Mouse (Mus musculus) T-helper 2 cell (primary cell): ENCODE results near the gene Xntrpc.

ENCODE experiments used
- in situ Hi-C: fragments of 300-600 bp; cut with MboI, MseI; formaldehyde crosslinking; loops from one replicate; pipeline ENCODE4 v1.15.1; 2025; ENCODE audit warnings: high pct_unique_total_duplicates

Xntrpc gene

DNA sequence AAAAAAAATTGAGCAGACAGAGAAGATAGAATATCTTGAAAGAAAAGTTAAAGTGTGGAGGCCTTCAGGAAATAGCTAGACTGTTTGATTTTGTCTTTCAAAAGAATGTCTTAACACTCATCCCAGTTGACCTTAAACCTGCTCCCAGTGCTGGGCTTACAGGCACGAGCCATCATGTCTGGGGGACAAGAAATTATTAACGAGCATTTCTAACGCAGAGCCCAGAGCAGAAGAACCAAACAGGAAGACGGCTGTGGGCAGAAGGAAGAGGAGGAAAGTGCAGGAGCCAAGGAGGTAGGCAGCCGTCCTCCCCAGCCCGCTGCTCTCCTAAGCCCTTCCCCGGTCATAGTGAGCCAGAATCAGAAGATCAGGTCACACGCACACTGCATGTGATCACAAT, 14.8 kb downstream of the Xntrpc start:
- in situ Hi-C loops, result loop anchor here (5.0 kb wide), 1 partner anchor 33 kb away; no protein-coding TSS in a partner anchor

DNA sequence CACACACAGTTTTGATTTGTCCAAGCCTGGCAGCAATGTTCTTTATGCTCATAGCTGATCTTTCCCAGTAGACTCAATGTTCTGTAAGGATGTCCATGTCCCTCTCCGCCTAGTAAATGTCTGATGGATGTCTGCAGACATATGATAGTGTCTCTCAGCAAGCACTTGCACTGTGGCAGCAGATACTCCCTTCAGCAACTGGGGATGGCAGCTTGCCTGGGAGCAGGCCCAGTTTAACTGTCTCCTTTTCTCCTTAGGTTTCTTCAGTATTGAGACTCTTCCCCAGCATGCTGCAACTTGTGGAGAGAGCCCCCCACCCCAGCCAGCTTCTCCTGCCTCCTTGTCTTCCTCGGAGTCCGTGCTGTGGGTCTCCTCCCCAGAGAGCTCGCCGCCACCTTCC, 16.3 kb downstream of the Xntrpc start:
- in situ Hi-C loops, result loop anchor here (5.0 kb wide), 1 partner anchor 34 kb away; no protein-coding TSS in a partner anchor

DNA sequence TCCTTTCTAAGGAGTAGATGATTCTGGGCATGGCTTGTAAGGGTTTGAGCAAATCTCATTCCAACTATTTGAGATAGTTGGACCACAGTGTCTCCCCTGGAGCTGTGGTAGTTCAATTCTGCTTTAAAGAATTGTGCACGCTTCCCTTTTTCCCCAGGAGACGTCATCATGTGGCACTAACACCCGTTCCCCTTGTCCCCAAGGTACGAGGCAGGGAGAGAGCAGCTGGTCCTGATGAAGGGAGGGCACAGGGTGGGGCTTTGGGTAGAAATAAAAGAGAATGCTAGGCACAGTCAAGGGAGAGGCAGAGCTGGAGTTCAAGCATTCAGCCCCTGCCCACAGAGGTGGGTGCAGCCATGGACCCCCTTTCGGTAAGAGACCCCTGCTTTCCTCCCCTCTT, 17.3 kb downstream of the Xntrpc start, which contains the start of gene Trpc2:
Gene Trpc2 (plus strand): TSS at position 301 of the 400 bp plus-strand sequence.
- in situ Hi-C loops, result loop anchor here (5.0 kb wide), 1 partner anchor 36 kb away; no protein-coding TSS in a partner anchor

DNA sequence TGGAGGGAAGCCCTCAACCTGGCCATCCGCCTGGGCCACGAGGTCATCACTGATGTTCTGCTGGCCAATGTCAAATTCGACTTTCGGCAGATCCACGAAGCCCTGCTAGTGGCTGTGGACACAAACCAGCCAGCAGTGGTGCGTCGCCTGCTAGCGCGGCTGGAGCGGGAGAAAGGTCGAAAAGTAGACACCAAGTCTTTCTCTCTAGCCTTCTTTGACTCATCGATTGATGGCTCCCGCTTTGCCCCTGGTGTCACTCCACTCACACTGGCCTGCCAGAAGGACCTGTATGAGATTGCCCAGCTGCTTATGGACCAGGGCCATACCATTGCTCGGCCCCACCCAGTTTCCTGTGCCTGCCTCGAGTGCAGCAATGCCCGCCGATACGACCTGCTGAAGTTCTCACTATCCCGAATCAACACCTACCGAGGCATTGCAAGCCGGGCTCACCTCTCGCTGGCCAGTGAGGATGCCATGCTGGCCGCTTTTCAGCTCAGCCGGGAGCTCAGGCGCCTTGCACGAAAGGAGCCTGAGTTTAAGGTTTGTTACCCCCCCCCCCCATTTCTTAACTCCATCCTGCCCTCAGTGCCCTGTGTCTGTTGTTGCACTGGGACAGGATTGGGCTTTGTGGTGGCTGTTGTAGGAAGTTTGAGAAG, 18.7 kb downstream of the Xntrpc start:
- in situ Hi-C loops, result loop anchor here (5.0 kb wide), 1 partner anchor 37 kb away; no protein-coding TSS in a partner anchor

DNA sequence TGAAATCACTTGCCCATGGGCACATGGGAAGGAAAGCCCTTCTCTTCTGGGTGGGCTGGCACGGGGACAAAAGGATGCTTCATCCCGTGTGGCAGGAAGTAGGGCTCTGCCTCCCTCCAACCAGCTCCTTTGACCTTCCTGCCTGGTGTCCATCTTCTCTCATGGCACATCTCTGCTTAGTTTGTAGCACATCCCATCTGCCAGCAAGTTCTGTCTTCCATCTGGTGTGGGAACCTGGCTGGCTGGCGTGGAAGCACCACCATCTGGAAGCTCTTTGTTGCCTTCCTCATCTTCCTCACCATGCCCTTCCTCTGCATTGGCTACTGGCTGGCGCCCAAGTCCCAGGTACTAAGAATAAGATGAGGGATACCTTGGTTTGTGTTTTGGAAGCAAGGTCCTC, 21.8 kb downstream of the Xntrpc start:
- in situ Hi-C loops, result no loop called here

DNA sequence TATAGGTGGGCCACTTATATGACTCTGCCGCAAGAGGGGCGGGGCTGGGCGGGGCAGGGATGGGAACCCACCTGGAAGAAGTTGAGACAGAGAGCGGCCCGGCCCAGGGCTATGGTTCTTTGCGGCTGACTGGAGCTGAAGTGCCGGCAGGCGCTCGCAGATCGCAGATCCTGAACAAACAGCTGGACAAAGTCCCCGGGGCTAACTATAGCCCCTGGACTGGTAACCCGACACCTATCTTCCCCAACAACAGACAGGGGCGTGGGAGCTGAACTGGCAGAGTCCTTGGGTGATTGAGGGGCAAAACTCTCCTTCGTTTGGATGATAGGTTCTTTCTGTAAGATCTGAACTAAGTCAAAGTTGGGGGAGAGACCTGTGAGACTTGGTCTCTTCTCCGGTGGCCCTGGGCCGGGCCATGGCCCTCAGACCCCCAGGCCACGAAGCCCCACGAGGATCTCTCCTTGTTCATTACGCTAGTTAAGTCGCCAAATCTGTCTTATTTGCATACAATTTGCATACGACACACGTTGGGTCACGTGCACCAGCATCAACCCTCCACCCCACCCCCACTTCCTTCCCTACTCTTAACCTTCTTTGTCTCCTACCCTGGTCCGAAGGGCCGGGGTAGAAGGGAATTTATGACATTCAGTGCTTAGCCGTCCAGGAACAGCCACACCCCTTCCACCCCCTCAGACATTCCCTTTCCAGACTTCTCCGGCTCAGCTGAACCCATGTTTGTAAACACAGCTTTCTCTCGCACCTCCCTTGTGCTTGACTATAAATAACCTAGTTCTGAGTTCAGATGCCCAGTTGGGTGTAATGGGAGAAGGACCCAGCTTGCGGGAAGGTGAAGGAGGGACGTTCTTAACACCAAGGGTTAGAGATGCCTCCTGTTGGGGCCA, 34.5 kb downstream of the Xntrpc start:
- in situ Hi-C loops, result no loop called here

DNA sequence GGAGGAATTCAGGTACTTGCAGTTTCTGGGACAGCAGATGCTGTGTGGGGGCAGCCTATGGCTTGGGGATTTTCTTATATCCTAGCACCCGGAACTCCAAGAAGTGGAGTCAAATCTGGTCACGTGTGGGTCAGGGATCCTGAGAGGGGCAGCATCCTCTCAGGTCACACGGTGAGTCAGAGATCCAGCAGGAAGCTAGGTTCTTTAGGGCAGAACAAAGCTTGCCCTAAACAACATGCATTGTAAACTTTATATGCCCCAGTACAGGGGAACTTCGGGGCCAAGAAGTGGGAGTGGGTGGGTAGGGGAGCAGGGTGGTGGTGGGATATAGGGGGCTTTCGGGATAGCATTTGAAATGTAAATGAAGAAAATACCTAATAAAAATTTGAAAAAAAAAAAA, 35.4 kb downstream of the Xntrpc start:
- in situ Hi-C loops, result no loop called here

DNA sequence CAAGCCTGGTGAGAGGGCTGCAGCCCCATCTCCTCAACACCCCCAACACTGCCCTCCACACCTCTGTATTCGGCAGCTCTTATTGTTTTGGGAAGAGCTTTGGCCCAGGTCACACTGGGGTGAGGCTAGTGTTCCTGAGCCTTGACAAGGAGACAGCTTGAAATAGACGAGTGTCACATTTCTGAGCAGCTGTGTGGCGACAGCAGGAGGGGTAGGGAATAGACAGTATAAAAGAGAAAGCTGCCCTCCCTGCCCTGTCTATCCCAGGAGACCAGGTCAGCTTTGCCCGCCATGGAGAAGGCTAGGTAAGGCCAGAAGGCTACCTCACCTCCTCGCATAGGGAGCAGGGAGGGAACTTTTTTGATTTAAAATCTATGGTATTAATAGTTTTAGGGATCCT, 36.0 kb downstream of the Xntrpc start, which contains the start of gene Art1:
Gene Art1 (plus strand): TSS at position 257 of the 400 bp plus-strand sequence.
- in situ Hi-C loops, result no loop called here

DNA sequence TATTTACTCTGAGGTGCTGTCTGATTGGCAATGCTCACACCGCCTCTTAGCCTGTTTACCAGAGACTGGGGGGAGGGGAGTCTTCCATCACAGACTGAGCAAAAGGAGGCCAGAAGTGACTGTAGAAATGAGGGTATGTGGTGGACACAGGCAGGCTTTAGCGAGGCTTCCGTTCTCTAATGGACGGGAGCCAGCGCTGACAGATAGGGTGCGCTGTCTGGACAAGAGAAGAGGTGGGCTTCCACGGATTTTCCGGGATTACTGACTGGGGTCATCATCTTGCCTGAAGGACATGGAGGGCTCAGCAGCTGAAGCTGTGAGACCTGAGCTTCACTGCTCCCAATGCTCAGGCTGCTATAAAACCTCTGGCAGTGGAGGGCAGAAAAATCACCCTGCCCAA, 36.7 kb downstream of the Xntrpc start:
- in situ Hi-C loops, result no loop called here

DNA sequence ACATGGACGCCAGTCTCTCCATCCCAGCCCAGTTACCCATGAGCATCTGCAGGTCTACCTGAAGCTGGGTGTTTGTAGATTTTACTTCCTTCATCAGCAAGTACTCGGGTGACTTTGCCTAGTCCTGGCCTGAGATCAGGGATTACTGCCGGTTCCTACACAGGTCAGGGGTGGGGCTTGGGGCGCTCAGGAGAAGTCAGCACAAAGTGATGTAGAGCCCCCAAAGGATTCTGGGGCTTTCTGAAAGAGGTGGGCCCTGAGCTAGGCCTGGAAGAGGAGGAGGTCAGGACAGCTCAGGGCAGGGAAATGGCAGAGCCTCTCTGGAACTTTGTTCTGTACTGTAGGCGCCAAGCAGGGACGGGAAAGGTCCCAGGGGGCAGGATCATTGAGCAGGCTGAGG, 37.2 kb downstream of the Xntrpc start:
- in situ Hi-C loops, result no loop called here

DNA sequence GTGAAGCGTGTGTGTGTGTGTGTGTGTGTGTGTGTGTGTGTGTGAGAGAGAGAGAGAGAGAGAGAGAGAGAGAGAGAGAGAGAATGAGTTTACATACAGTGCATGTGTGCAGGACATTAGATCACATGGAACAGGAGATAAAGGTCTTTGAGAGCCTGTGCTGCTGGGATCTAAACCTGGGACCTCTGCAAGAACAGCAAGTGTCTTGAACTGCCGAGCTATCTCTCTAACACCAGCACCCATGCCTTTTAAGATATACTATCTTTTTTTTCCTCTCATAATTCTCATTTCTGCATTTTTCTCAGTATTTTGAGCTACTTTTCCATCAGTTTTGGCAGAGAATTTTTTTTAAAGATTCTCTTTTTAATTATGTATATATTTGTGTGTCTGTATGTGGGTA, 38.0 kb downstream of the Xntrpc start:
- in situ Hi-C loops, result no loop called here

DNA sequence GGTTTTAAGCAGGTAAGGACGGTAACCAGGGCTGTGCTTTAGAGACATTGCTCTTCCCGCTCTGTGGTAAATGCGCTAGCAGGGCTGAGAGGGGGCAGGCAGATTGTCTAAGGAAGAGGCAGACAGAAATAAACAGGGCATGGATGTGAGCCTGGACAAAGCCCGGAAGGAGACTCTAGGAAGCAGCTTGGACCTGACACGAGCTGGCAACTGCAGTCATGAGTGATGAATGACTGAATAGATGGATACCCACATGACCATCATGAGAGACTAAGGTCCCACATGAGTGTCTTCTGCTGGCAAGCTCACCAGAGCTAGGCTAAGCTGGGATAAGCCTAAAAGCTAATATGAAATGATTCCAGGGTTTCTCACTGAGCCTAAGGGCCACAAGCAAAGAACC, 38.6 kb downstream of the Xntrpc start:
- in situ Hi-C loops, result no loop called here

DNA sequence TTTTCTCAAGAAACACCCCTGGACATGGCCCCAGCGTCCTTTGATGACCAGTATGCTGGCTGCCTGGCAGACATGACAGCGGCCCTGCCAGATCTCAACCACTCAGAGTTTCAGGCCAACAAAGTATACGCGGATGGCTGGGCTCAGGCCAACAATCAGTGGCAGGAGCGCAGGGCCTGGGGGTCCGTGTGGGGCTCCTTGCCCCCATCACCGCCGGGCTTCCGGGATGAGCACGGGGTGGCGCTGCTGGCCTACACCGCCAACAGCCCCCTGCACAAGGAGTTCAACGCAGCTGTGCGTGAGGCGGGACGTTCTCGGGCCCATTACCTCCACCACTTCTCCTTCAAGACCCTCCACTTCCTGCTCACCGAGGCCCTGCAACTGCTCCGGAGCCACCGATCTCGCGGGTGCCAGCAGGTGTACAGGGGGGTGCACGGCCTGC, 41.2 kb downstream of the Xntrpc start:
- in situ Hi-C loops, result no loop called here

DNA sequence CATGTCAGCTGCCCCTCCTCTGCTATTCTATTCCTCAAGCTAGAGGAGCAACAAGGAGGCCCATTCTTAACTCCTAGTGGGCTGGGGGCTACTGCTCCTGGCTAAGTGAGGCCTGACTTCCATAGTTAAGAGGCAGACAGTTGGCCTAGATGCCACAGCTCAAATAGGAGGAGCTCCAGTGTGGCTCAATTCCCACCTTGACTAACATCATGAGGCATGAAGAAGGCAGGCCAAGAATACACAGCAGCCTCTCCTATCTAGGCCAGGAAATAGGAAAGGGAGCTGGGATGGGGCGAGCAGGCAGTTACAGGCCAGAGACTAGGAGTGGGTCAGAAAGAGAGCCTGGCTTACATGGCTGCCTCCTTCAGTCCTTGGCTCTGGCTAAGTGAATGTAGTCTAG, 42.7 kb downstream of the Xntrpc start:
- in situ Hi-C loops, result no loop called here

DNA sequence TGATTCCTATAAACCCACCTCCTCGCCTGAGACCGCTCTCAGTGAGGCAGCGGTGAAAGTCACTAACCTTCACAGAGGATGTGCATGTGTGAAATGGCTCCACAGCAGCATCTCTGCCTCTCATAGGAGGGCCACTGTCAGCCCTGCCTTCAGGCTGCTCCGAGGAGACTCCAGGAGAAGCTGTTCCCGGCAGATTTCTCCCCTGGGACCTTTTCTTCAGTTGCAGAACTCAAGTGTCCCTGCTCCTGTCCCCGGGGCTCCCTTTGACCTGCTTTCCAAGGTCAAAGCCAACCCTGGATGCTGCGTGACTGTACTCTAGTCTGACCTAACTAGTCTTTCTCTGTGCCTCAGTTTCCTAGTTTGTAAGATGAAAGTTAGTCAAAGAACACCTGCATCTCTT, 43.7 kb downstream of the Xntrpc start, which contains the start of gene Art5:
Gene Art5 (minus strand): TSS at position 319 of the 400 bp plus-strand sequence.
- in situ Hi-C loops, result no loop called here

DNA sequence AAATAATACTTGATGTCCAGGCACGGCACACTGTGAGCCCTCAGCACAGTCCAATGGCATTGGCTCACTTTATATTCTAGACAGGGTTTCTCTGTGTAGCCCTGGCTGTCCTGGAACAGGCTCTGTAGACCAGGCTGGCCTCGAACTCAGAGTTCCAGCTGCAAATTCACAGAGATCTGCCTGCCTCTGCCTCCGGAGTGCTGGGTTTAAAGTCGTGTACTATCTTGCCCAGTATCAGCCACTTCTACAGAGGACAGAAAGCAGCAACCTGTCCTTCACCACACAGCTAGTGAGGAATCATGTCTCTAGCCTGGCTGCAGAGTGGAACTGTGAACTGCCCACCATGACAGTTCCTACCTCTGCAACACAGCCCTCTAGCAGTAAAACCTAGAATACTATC, 44.2 kb downstream of the Xntrpc start:
- in situ Hi-C loops, result loop anchor here (5.0 kb wide), 1 partner anchor 72 kb away; no protein-coding TSS in a partner anchor

DNA sequence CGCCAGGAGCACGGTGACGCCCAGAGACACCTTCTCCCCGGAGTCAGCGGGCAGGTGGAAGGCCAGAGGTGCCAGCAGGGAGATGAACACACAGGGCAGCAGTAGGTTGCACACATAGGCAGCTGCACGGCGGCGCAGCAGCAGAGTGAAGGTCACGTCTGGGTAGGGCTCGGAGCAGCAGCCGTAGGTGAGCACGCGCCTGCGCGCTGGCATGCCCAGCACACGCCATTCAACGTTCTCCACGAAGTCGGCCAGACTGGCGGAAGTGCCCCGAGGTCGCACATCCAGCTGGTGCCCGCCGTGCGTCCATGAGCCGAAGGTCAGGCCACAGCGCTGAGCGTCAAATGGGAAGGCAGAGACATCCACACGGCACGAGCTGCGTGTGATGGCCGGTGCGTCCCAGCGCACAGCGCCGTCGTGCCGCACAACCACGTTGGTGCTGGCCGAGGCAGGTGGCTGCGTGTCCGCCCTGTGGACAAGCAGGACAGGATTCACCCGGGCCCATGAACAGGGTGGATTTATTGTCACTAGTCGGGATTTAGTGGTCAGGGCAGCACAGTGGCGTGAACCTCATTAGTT, 47.7 kb downstream of the Xntrpc start:
- in situ Hi-C loops, result loop anchor here (5.0 kb wide), 1 partner anchor 76 kb away; no protein-coding TSS in a partner anchor

DNA sequence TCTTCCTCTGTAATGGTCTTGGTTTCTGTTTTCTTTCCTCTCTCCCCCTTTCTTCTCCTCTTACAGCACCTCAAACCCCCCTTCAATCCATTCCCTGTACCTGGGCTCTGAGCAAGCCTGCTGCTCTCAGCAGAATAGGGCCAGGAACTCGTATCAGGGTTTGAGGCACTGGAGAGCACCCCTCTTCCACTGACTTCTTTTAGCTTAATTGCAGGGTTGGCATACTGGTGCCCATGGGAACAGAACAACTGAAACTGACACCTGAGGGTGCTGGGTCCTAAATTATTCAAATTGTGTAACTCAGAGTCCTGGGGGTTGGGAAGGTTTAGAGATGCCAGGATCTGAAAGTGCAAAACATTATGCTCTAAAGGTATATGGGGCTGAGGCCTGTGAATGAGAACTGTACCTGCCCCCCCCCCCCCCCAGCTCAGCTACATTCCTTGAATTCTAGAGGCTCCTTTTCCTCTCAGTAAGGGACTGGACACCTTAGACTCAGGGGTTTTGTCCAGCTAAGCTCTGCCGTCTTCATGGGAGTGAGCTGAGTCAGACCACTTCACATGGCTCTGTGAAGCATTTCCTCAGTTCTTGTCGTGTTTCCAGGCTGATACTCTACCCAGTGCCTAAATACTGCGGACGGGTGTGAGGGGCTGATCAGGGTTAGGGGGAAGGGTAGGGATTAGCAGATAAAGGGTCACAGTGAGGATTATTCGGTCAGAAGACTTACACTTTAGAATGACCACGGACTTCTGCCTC, 51.2 kb downstream of the Xntrpc start, which contains the start of gene Chrna10:
Gene Chrna10 (minus strand): TSS at position 250 of the 753 bp plus-strand sequence.
- in situ Hi-C loops, result no loop called here

DNA sequence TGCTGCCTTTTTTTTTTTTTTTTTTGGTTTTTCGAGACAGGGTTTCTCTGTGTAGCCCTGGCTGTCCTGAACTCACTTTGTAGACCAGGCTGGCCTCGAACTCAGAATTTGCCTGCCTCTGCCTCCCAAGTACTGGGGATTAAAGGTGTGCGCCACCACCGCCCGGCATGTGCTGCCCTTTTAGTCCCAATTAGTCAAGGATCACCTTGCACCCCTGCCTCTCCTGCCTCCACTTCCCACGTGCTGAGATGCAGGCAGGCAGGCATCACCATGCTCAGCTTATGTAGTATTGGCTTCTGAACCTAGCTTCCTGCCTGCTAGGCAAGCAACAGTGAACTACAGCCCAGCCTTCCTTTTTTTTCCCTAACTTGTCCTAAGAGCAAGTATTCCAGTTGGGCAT, 51.9 kb downstream of the Xntrpc start:
- in situ Hi-C loops, result no loop called here

DNA sequence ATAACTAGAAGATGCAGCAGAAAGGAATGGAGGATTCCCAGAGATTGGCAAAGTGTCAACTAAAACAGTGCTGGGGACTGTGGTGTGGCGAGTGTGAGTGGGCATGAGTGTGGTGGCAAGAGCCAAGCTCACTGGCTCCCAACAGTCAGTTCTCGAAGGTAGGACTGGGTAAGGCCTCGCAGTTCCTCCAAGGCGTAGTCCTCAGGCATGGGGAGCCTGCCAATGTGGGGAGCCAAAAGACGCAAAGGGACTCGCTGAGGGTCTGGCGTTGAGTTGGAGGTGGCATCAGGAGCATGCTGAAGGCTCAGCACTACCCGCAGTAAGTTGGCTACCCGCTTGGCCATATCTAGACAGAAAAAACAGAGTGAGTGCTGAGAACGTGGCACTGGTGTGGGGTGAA, 54.8 kb downstream of the Xntrpc start:
- in situ Hi-C loops, result loop anchor here (5.0 kb wide), 1 partner anchor 67 kb away; no protein-coding TSS in a partner anchor

DNA sequence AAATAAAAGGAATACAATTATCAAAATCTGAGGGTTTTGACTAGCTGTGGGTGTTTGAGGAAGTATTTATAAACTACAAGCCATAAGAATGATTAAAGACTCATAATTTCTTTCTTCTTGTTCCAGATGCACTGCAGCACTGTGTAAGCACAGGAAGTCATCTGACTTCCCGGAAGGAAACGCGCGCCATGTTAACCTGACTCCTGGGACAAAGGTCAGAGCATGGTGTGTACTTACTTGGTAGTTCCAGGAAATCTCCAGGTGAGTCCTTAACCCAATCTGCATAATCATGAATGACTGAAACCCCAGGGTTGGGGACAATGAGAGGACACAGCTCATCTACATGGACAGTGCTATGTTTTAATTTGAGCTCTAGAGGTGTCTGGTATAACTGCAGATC, 66.9 kb downstream of the Xntrpc start:
- in situ Hi-C loops, result loop anchor here (25.0 kb wide), 1 partner anchor 330 kb away; no protein-coding TSS in a partner anchor
